Mouse (Mus musculus): ENCODE measurements around the gene Adh1.

DNA sequence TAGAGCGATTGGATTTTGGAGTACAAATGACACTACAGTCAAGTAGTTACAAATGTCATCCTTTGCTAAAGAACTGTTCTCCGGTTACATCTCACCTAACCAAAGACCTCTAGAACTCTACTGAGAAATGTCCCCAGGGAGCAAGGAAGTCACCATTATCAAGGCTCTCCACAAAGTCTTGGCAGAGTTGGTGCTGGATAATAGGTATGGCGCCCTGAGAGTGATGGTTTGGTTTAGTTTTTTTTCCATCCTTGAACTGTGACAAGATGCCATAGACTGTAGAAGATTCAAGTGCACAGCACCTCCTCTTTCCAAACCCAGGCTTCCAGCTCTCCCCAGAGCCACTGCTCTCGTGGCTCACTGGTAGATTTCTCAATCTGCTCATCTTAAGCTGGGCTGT lies 26.9 kb downstream of the Adh1 start:
- TF ChIP-seq CTCF (IDR thresholded peaks at IDR 0.05; ENCODE audit: control insufficient read depth, insufficient read depth, low read length), result no peak
- TF ChIP-seq POLR2A (IDR thresholded peaks at IDR 0.05; ENCODE audit: borderline replicate concordance, control insufficient read depth, low read depth, low read length), result no peak
